Mouse (Mus musculus) C2C12 (cell line): ENCODE measurements around the gene Tbx1.

ENCODE experiments used
- CEBPB ChIP-seq: IDR thresholded peaks from one replicate; pipeline ENCODE4 v1.6.1; 2011; ENCODE audit warnings: low read depth, mild to moderate bottlenecking, control low read depth, moderate library complexity
- CTCF ChIP-seq: IDR thresholded peaks from one replicate; pipeline ENCODE4 v1.5.1; 2011; ENCODE audit not compliant: control insufficient read depth, insufficient read depth, insufficient read length
- FOSL1 ChIP-seq: IDR thresholded peaks from one replicate; pipeline ENCODE4 v1.8.0; 2011; ENCODE audit warnings: mild to moderate bottlenecking, low read length; ENCODE audit not compliant: poor library complexity, insufficient read depth, severe bottlenecking
- MAX ChIP-seq: IDR thresholded peaks from one replicate; pipeline ENCODE4 v1.6.1; 2011; ENCODE audit warnings: mild to moderate bottlenecking, control low read depth
- MYOD1 ChIP-seq: IDR thresholded peaks from one replicate; pipeline ENCODE4 v1.6.1; 2011; ENCODE audit warnings: low read depth; ENCODE audit not compliant: control insufficient read depth, insufficient read length
- USF1 ChIP-seq: IDR thresholded peaks from one replicate; pipeline ENCODE4 v1.6.1; 2011; ENCODE audit warnings: low read depth, mild to moderate bottlenecking, control low read depth, moderate library complexity

- TF ChIP-seq USF1 (no peak), CTCF (no peak), MAX (no peak), CEBPB (no peak), MYOD1 (no peak), FOSL1 (no peak)
These were observed 38.9 kb downstream of the Tbx1 start for GRCm38 (mm10) chr16:18551604-18552003.
